Mouse (Mus musculus): ENCODE data around the gene Slc41a2. TPM values are rescaled to one million over a fixed set of nuclear protein-coding genes. Genes with fewer than 3 reads are reported as not detected.
A peak's percentile ranks its signal among the peaks of the same experiment; 100 is the strongest.

Gene Slc41a2
- polyA plus RNA-seq, 1 experiment: not detected

GRCm38 (mm10) chr10:83233967-83234366 is 103.7 kb downstream of the Slc41a2 start:
- TF ChIP-seq CTCF (IDR thresholded peaks at IDR 0.05; ENCODE audit: low read depth, low read length) (no peak), POLR2A (IDR thresholded peaks at IDR 0.05; ENCODE audit: insufficient read depth, low read length) (no peak), EP300 (IDR thresholded peaks at IDR 0.05; ENCODE audit: insufficient read depth, low read depth, low read length) (no peak)
- Histone ChIP-seq H3K36me3 (ENCODE audit: control insufficient read depth, insufficient read depth, low read length, poor library complexity, severe bottlenecking) (no peaks in the 10 kb centered on the region), H3K4me1 (ENCODE audit: control insufficient read depth, insufficient read depth, low read length) (no peaks in the 10 kb centered on the region), H3K9ac (ENCODE audit: low read depth, poor library complexity, severe bottlenecking) (no peak overlapping the region), H3K27ac (ENCODE audit: insufficient read depth, low read length) (no peak overlapping the region), H3K27me3 (ENCODE audit: control insufficient read depth, insufficient read depth, low read length, poor library complexity, severe bottlenecking) (no peaks in the 10 kb centered on the region), H3K4me3 (ENCODE audit: low read depth, low read length) (no peak overlapping the region), H3K9me3 (replicated peaks; ENCODE audit: control insufficient read depth, insufficient read depth, low read length, poor library complexity, severe bottlenecking) (no peaks in the 10 kb centered on the region)

- no peaks in the 10 kb centered on the region for H3K4me1 ChIP-seq (ENCODE audit: control insufficient read depth, insufficient read depth, low read length)
- H3K27ac ChIP-seq (ENCODE audit: insufficient read depth, low read length): no peak overlapping the region
- no peaks in the 10 kb centered on the region for H3K36me3 ChIP-seq (ENCODE audit: control insufficient read depth, insufficient read depth, low read length, poor library complexity, severe bottlenecking)
- no peak for TF ChIP-seq CTCF (IDR thresholded peaks at IDR 0.05; ENCODE audit: low read depth, low read length)
- TF ChIP-seq POLR2A (IDR thresholded peaks at IDR 0.05; ENCODE audit: insufficient read depth, low read length): no peak
- TF ChIP-seq EP300 (IDR thresholded peaks at IDR 0.05; ENCODE audit: insufficient read depth, low read depth, low read length): no peak
- no peaks in the 10 kb centered on the region for H3K27me3 ChIP-seq (ENCODE audit: control insufficient read depth, insufficient read depth, low read length, poor library complexity, severe bottlenecking)
- no peak overlapping the region for H3K4me3 ChIP-seq (ENCODE audit: low read depth, low read length)
- no peak overlapping the region for H3K9ac ChIP-seq (ENCODE audit: low read depth, poor library complexity, severe bottlenecking)
- no peaks in the 10 kb centered on the region for H3K9me3 ChIP-seq (replicated peaks; ENCODE audit: control insufficient read depth, insufficient read depth, low read length, poor library complexity, severe bottlenecking)
Measured at GRCm38 (mm10) chr10:83228626-83229025, 109.1 kb downstream of the Slc41a2 start.

GRCm38 (mm10) chr10:83224999-83225398 is 112.7 kb downstream of the Slc41a2 start:
- TF ChIP-seq CTCF (IDR thresholded peaks at IDR 0.05; ENCODE audit: low read depth, low read length) (peak; percentile 51), POLR2A (IDR thresholded peaks at IDR 0.05; ENCODE audit: insufficient read depth, low read length) (no peak), EP300 (IDR thresholded peaks at IDR 0.05; ENCODE audit: insufficient read depth, low read depth, low read length) (no peak)
- no peaks in the 10 kb centered on the region for H3K27me3 ChIP-seq (ENCODE audit: control insufficient read depth, insufficient read depth, low read length, poor library complexity, severe bottlenecking)
- no peaks in the 10 kb centered on the region for H3K9me3 ChIP-seq (replicated peaks; ENCODE audit: control insufficient read depth, insufficient read depth, low read length, poor library complexity, severe bottlenecking)
- no peak overlapping the region for H3K9ac ChIP-seq (ENCODE audit: low read depth, poor library complexity, severe bottlenecking)
- no peak overlapping the region for H3K27ac ChIP-seq (ENCODE audit: insufficient read depth, low read length)
- H3K36me3 ChIP-seq (ENCODE audit: control insufficient read depth, insufficient read depth, low read length, poor library complexity, severe bottlenecking): no peaks in the 10 kb centered on the region
- H3K4me1 ChIP-seq (ENCODE audit: control insufficient read depth, insufficient read depth, low read length): no peaks in the 10 kb centered on the region
- H3K4me3 ChIP-seq (ENCODE audit: low read depth, low read length): no peak overlapping the region

- Histone ChIP-seq H3K27me3 (ENCODE audit: control insufficient read depth, insufficient read depth, low read length, poor library complexity, severe bottlenecking) (no peaks in the 10 kb centered on the region), H3K4me3 (ENCODE audit: low read depth, low read length) (no peak overlapping the region), H3K9ac (ENCODE audit: low read depth, poor library complexity, severe bottlenecking) (no peak overlapping the region), H3K9me3 (replicated peaks; ENCODE audit: control insufficient read depth, insufficient read depth, low read length, poor library complexity, severe bottlenecking) (no peaks in the 10 kb centered on the region), H3K36me3 (ENCODE audit: control insufficient read depth, insufficient read depth, low read length, poor library complexity, severe bottlenecking) (no peaks in the 10 kb centered on the region), H3K4me1 (ENCODE audit: control insufficient read depth, insufficient read depth, low read length) (no peaks in the 10 kb centered on the region), H3K27ac (ENCODE audit: insufficient read depth, low read length) (no peak overlapping the region)
- TF ChIP-seq EP300 (IDR thresholded peaks at IDR 0.05; ENCODE audit: insufficient read depth, low read depth, low read length) (no peak), POLR2A (IDR thresholded peaks at IDR 0.05; ENCODE audit: insufficient read depth, low read length) (no peak), CTCF (IDR thresholded peaks at IDR 0.05; ENCODE audit: low read depth, low read length) (no peak)
Measured at GRCm38 (mm10) chr10:83220847-83221246, 116.8 kb downstream of the Slc41a2 start.

GRCm38 (mm10) chr10:83220217-83220616 is 117.5 kb downstream of the Slc41a2 start:
- no peaks in the 10 kb centered on the region for H3K4me1 ChIP-seq (ENCODE audit: control insufficient read depth, insufficient read depth, low read length)
- H3K9me3 ChIP-seq (replicated peaks; ENCODE audit: control insufficient read depth, insufficient read depth, low read length, poor library complexity, severe bottlenecking): no peaks in the 10 kb centered on the region
- H3K9ac ChIP-seq (ENCODE audit: low read depth, poor library complexity, severe bottlenecking): no peak overlapping the region
- no peaks in the 10 kb centered on the region for H3K27me3 ChIP-seq (ENCODE audit: control insufficient read depth, insufficient read depth, low read length, poor library complexity, severe bottlenecking)
- no peak for TF ChIP-seq CTCF (IDR thresholded peaks at IDR 0.05; ENCODE audit: low read depth, low read length)
- TF ChIP-seq POLR2A (IDR thresholded peaks at IDR 0.05; ENCODE audit: insufficient read depth, low read length): no peak
- no peak for TF ChIP-seq EP300 (IDR thresholded peaks at IDR 0.05; ENCODE audit: insufficient read depth, low read depth, low read length)
- H3K4me3 ChIP-seq (ENCODE audit: low read depth, low read length): no peak overlapping the region
- H3K36me3 ChIP-seq (ENCODE audit: control insufficient read depth, insufficient read depth, low read length, poor library complexity, severe bottlenecking): no peaks in the 10 kb centered on the region
- H3K27ac ChIP-seq (ENCODE audit: insufficient read depth, low read length): no peak overlapping the region

GRCm38 (mm10) chr10:83219729-83220128 is 118.0 kb downstream of the Slc41a2 start:
- no peak overlapping the region for H3K27ac ChIP-seq (ENCODE audit: insufficient read depth, low read length)
- no peaks in the 10 kb centered on the region for H3K36me3 ChIP-seq (ENCODE audit: control insufficient read depth, insufficient read depth, low read length, poor library complexity, severe bottlenecking)
- H3K4me3 ChIP-seq (ENCODE audit: low read depth, low read length): no peak overlapping the region
- TF ChIP-seq CTCF (IDR thresholded peaks at IDR 0.05; ENCODE audit: low read depth, low read length) (peak; percentile 62), EP300 (IDR thresholded peaks at IDR 0.05; ENCODE audit: insufficient read depth, low read depth, low read length) (no peak), POLR2A (IDR thresholded peaks at IDR 0.05; ENCODE audit: insufficient read depth, low read length) (no peak)
- no peaks in the 10 kb centered on the region for H3K27me3 ChIP-seq (ENCODE audit: control insufficient read depth, insufficient read depth, low read length, poor library complexity, severe bottlenecking)
- no peaks in the 10 kb centered on the region for H3K9me3 ChIP-seq (replicated peaks; ENCODE audit: control insufficient read depth, insufficient read depth, low read length, poor library complexity, severe bottlenecking)
- no peak overlapping the region for H3K9ac ChIP-seq (ENCODE audit: low read depth, poor library complexity, severe bottlenecking)
- no peaks in the 10 kb centered on the region for H3K4me1 ChIP-seq (ENCODE audit: control insufficient read depth, insufficient read depth, low read length)

Measured in ES-Bruce4 (cell line).